Mouse (Mus musculus) CH12.LX (cell line): Measurements from ENCODE around the gene Tex22.

Experiments
- CHD2 ChIP-seq: IDR thresholded peaks from 2 replicates; pipeline ENCODE4 v1.6.1; 2011; ENCODE audit warnings: low read length, improper control_type of control experiment
- CTCF ChIP-seq, 2 experiments: IDR thresholded peaks in 1 of 2; conservative IDR thresholded peaks in 1 of 2; 2 replicates each; pipeline ENCODE4 v1.5.1; 2011 to 2012; ENCODE audit warnings: low read depth in 2 of 2, low read length in 2 of 2, improper control_type of control experiment in 1 of 2, inconsistent platforms in 1 of 2, mild to moderate bottlenecking in 1 of 2, moderate library complexity in 1 of 2
- EP300 ChIP-seq: IDR thresholded peaks from 2 replicates; pipeline ENCODE4 v1.6.1; 2011; ENCODE audit warnings: low read length, improper control_type of control experiment
- ETS1 ChIP-seq: conservative IDR thresholded peaks from 2 replicates; pipeline ENCODE4 v1.6.1; 2012; ENCODE audit warnings: low read depth, mild to moderate bottlenecking, inconsistent platforms, low read length, improper control_type of control experiment, moderate library complexity
- GABPA ChIP-seq: IDR thresholded peaks from 2 replicates; pipeline ENCODE4 v1.6.1; 2012; ENCODE audit warnings: low read depth, low read length, improper control_type of control experiment, inconsistent platforms; ENCODE audit not compliant: insufficient replicate concordance
- MAZ ChIP-seq: IDR thresholded peaks from 2 replicates; pipeline ENCODE4 v1.6.1; 2012; ENCODE audit warnings: low read depth, mild to moderate bottlenecking, inconsistent platforms, low read length, improper control_type of control experiment, moderate library complexity
- NELFE ChIP-seq: IDR thresholded peaks from 2 replicates; pipeline ENCODE4 v1.6.1; 2011; ENCODE audit warnings: low read depth, low read length, improper control_type of control experiment
- POLR2A ChIP-seq: IDR thresholded peaks from 2 replicates; pipeline ENCODE4 v1.6.1; 2011; ENCODE audit warnings: low read depth, mild to moderate bottlenecking, improper control_type of control experiment, low read length
- SIN3A ChIP-seq: IDR thresholded peaks from 2 replicates; pipeline ENCODE4 v1.6.1; 2012; ENCODE audit warnings: low read length, improper control_type of control experiment, inconsistent platforms
- USF1 ChIP-seq: IDR thresholded peaks from 2 replicates; pipeline ENCODE4 v1.6.1; 2014; ENCODE audit warnings: low read depth, mild to moderate bottlenecking, inconsistent platforms, low read length, improper control_type of control experiment
- USF2 ChIP-seq: conservative IDR thresholded peaks from 2 replicates; pipeline ENCODE4 v1.6.1; 2011; ENCODE audit warnings: low read depth, low read length, improper control_type of control experiment
- ZC3H11A ChIP-seq: IDR thresholded peaks from 2 replicates; pipeline ENCODE4 v1.6.1; 2012; ENCODE audit warnings: low read depth, mild to moderate bottlenecking, inconsistent platforms, low read length, improper control_type of control experiment

- TF ChIP-seq POLR2A = no peak
- TF ChIP-seq EP300 = no peak
- no peak for TF ChIP-seq USF1
- peak; percentile 20 to 92; a peak in 2 of 4 replicates for TF ChIP-seq CTCF (conservative IDR thresholded peaks at IDR 0.05 in 1 of 2, IDR thresholded peaks at IDR 0.05 in 1 of 2; ENCODE audit: low read depth in 2 of 2, low read length in 2 of 2)
- 0 out of 2 replicates have a peak, but pooled peaks have one; percentile 20 for TF ChIP-seq NELFE
- TF ChIP-seq ZC3H11A = no peak
- TF ChIP-seq CHD2 = no peak
- no peak for TF ChIP-seq USF2
- no peak for TF ChIP-seq ETS1
- TF ChIP-seq GABPA = no peak
- TF ChIP-seq SIN3A = no peak
- TF ChIP-seq MAZ = 0 out of 2 replicates have a peak, but pooled peaks have one; percentile 13
These were observed 28.2 kb downstream of the Tex22 start for GRCm38 (mm10) chr12:113102461-113102860.
